Comparison of ENCODE assay signal across 19 mouse cellular contexts in genomic region chr9:103709694-103710093, GRCm38 (mm10). TPM values are rescaled to one million over a fixed set of nuclear protein-coding genes. Genes with fewer than 3 reads are reported as not detected.
A peak's percentile ranks its signal among the peaks of the same experiment; 100 is the strongest.
DNase-seq lines count a peak whose midpoint lies in the region; ATAC-seq lines count a peak whose summit lies in the region.
"Had no signal": no experiment of that assay in that cellular context is flagged by ENCODE, and none has a peak within 500 bp of the region (broad histone marks: within the 10 kb centered on the region; RNA-seq: fewer than 3 reads in every experiment).

No protein-coding gene starts in this region.

- H3K27me3 ChIP-seq in hindbrain, embryonic 11.5 days (ENCODE audit: control insufficient read depth, insufficient read depth, low read length): no peaks in the 10 kb centered on the region
- H3K27me3 ChIP-seq: embryonic facial prominence, embryonic 13.5 days; forebrain, embryonic 12.5 days; lung, embryonic 15.5 days; midbrain, embryonic 12.5 days had no signal

- H3K9ac ChIP-seq in hindbrain, embryonic 11.5 days (ENCODE audit: low read depth, low read length): no peak overlapping the region
- H3K9ac ChIP-seq: embryonic facial prominence, embryonic 13.5 days; forebrain, embryonic 12.5 days; lung, embryonic 15.5 days; midbrain, embryonic 12.5 days had no signal

- no peaks in the 10 kb centered on the region for H3K4me1 ChIP-seq in hindbrain, embryonic 11.5 days (replicated peaks; ENCODE audit: control insufficient read depth, insufficient read depth, low read length)

- no peaks in the 10 kb centered on the region for H3K36me3 ChIP-seq in hindbrain, embryonic 11.5 days (ENCODE audit: control insufficient read depth, insufficient read depth, low read length)
- H3K36me3 ChIP-seq: embryonic facial prominence, embryonic 13.5 days; lung, embryonic 15.5 days; midbrain, embryonic 12.5 days had no signal

- no peak overlapping the region for H3K27ac ChIP-seq in hindbrain, embryonic 11.5 days (ENCODE audit: low read depth, low read length)
- H3K27ac ChIP-seq: embryonic facial prominence, embryonic 13.5 days; forebrain, embryonic 12.5 days; midbrain, embryonic 12.5 days; stomach, postnatal 0 days had no signal

- ATAC-seq in hindbrain, embryonic 11.5 days (ENCODE audit: low FRiP score): no peak
- ATAC-seq in megakaryocyte progenitor cell, adult 5-6 weeks (replicated peaks; ENCODE audit: poor library complexity): no peak

- peak; percentile 25 for DNase-seq in embryo, embryonic 10 days (ENCODE audit: low spot score)
- DNase-seq in embryo, embryonic 9.5 days (ENCODE audit: extremely low spot score): no peak
- DNase-seq in layer of hippocampus, adult 11-12 months (ENCODE audit: low spot score): peak; percentile 19
- no peak for DNase-seq in layer of hippocampus, postnatal 36 days
- DNase-seq in Muller cell, postnatal 12 days (ENCODE audit: inconsistent ontology term): peak; percentile 71
- peak; percentile 17 for DNase-seq in lung, postnatal 10 days
- DNase-seq in hindbrain, embryonic 11.5 days (ENCODE audit: low spot score): no peak
- DNase-seq: cerebellum, postnatal 14 days; liver; right cerebral cortex, postnatal 14 days; thymus, postnatal 4 days had no signal

- no peak overlapping the region for H3K4me3 ChIP-seq in hindbrain, embryonic 11.5 days (ENCODE audit: low read depth, low read length)
- H3K4me3 ChIP-seq: embryonic facial prominence, embryonic 13.5 days; forebrain, embryonic 12.5 days; lung, embryonic 15.5 days; midbrain, embryonic 12.5 days had no signal

- no peaks in the 10 kb centered on the region for H3K9me3 ChIP-seq in hindbrain, embryonic 11.5 days (ENCODE audit: control insufficient read depth, low read length)
- H3K9me3 ChIP-seq: embryonic facial prominence, embryonic 13.5 days; forebrain, embryonic 12.5 days; midbrain, embryonic 12.5 days had no signal

- no peak overlapping the region for H3K4me2 ChIP-seq in hindbrain, embryonic 11.5 days (replicated peaks; ENCODE audit: low read depth, low read length)
- H3K4me2 ChIP-seq: embryonic facial prominence, embryonic 13.5 days; forebrain, embryonic 12.5 days; lung, embryonic 15.5 days; midbrain, embryonic 12.5 days had no signal

- WGBS in hindbrain, embryonic 11.5 days: 65% methylated on average over 3 of the region's 3 CpGs

RNA-seq across cellular contexts. Expression of gene Tmem108, which starts 51.9 kb away (rescaled TPM):
- 10 to 100 TPM; 36.7 to 44.1 TPM for total RNA-seq in layer of hippocampus, postnatal 36 days (2021)
- polyA plus RNA-seq in hindbrain, embryonic 11.5 days (2014; fragmentation: Nextera tagmentation; extraction: Ambion mirVana): 13.2 and 14.9 TPM in 2 replicates
- 0.37 and 0.73 TPM in 2 replicates for total RNA-seq in megakaryocyte progenitor cell, adult 5-6 weeks (2015)
- 0.04 and 0.81 TPM in 2 replicates for total RNA-seq in megakaryocyte progenitor cell, adult 5-6 weeks (2017)
- total RNA-seq: gastrocnemius, adult 18-20 months; hematopoietic stem cell, adult 5-6 weeks had no signal

Comparison
In these comparisons a context has a peak if more than half of its experiments do, and no peak if none do; other contexts are left out.
1. DNase-seq: peak in embryo, embryonic 10 days (single experiment), layer of hippocampus, adult 11-12 months (single experiment), Muller cell, postnatal 12 days (single experiment) and lung, postnatal 10 days (single experiment); none in embryo, embryonic 9.5 days (single experiment), layer of hippocampus, postnatal 36 days (0 of 2) and hindbrain, embryonic 11.5 days (single experiment).
2. RNA of gene Tmem108, which starts 51.9 kb away (total RNA-seq): 36.7 to 44.1 TPM in layer of hippocampus, postnatal 36 days; 0.04 to 0.81 TPM in megakaryocyte progenitor cell, adult 5-6 weeks; every median in the first group is over 10 times any median in the second.